Mouse (Mus musculus): Measurements from ENCODE around the gene Lamc2.

GRCm38 (mm10) chr1:153104804-153105203 lies 81.4 kb downstream of the Lamc2 start:
- TF ChIP-seq CTCF (IDR thresholded peaks at IDR 0.05; ENCODE audit: control insufficient read depth, insufficient read depth, low read length) = no peak
- no peak for TF ChIP-seq POLR2A (IDR thresholded peaks at IDR 0.05; ENCODE audit: borderline replicate concordance, control insufficient read depth, low read depth, low read length)
